Mouse (Mus musculus): ENCODE measurements at regions not wholly inside any gene's neighbourhood (a gene's known extent, or its start where the extent isn't known, plus 50 kb on each side); places are given as distances from the start of the nearest gene placed in this dataset.

DNA sequence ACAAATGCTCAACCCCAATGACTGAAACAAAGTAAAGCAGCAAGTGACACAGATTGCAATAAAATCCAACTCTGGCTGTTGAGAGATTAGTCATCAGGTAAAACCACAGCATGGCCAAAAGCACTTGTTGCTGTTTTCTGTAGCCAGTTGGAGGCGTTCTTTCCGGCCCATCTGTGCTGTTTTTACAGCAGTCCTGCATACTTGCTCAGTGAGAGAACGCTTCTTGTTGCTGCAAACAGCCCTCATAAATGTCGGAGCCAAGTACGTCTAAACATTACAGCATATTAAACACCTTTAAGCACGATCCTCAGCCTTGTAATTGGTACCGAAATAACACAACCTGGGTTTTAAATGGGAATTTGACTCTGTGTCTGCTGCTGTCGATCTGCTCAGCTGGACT, 65.6 kb upstream of the Hs3st3a1 start:
- DNase-seq = no peak

DNA sequence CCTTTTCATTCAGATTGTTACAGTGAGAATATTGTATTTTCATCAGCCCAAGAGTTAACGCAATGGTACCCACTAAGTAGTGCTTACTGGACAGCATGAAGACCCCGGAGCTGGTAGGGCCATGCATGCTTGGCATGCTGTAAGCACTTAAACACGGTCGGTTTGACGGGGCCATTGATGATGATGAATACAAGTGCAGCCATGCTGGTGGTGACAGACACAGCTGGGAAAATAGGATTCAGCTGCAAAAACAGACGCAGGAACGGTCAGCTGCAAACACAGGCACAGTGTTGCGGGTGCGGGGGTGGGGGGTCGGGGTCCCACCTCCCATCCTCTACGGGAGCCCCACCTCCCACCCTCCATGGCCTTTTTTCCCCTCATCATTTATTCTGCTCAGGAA, 99.7 kb upstream of the Hs3st3a1 start:
- no peak for DNase-seq

- no peak for DNase-seq
Observed at GRCm38 (mm10) chr11:64332406-64332805, 102.7 kb upstream of the Hs3st3a1 start.

DNA sequence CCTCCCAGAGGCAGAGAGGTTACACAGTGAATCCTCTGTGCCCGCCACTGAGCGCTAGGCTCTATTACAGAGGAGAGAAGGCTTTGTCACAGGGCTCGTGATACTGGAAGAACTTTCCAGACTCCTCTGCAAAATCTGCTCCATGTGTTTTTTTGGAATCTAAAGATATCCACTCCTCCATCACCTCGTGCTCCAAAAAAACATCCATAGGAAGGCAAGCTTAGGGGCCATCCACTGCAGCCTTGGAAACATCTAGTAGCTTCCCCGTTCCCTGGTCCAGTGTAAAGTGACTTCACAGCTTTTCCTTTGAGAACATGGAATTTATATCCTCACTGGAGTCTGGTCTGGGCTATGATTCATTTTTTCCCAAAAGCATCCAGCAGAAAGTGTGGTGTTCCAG, 103.3 kb upstream of the Hs3st3a1 start:
- no peak for DNase-seq

GRCm38 (mm10) chr11:64329129-64329528, 106.0 kb upstream of the Hs3st3a1 start:
- DNase-seq = no peak

DNA sequence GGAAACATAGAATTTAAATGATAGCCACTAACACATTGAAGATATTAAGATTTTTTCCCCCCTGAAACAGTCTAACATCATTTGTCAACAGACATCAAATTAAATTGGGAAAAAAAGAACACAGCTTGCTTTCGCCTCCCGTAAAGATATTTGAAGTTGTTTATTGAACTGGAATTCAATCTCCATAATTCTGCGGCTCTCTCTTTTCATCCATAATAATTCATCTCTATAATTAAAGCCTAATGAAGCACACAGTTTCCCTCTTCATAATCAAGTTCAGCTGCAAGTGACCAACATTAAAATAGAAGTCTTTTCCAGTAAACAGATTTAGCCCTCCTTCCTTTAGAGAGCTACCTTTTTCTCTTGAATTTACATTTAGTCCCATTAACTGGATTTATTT, 107.4 kb upstream of the Hs3st3a1 start:
- no peak for DNase-seq

DNA sequence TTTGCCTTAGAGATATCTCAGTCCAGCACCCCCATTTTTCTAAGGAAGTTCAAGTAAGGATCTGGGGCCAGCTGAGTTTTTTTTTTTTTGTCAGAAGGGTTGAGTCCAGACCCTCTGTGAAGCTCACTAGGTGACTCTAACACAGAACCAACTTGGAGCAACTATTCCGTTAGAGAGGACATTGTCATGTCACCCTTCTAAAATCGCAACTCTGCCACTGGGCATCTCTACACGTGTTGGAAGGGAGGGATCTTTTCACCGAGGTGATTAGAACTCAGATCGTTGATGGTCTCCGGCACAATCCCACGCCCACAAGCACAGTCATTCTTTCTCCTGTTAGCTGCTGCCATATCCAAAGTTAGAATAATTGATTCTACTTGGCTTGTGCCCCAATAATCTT, 108.5 kb upstream of the Hs3st3a1 start:
- DNase-seq = no peak

DNA sequence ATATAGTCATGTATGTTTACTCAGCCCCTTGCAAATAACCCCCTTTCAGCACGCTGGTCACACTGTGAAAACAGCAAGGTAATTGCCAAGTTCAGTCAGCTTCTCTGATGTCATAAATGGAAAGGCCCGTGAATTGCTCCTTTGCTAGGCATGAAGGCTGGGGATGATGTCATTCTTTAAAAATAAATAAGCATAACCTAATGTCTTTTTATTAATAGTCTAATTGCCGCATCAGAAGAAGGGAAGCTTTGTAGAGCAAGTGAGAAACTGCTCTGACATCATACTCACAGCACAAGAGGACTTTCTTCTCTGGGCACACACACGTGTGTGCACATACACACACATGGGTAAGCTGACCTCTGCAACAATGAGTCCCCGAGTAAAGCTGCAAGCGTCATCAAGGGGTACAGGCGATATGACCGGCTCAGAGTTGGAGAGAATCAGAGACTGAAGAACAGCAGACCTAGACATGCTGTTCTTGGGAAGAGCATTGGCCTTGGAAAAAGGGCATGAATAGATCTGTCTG, 113.2 kb upstream of the Hs3st3a1 start:
- DNase-seq = no peak

- no peak for DNase-seq
Observed at GRCm38 (mm10) chr11:64317458-64317857, 117.7 kb upstream of the Hs3st3a1 start.

- DNase-seq = peak; percentile 2
Observed at GRCm38 (mm10) chr11:64314997-64315396, 120.1 kb upstream of the Hs3st3a1 start.

GRCm38 (mm10) chr11:64313241-64313640, 121.9 kb upstream of the Hs3st3a1 start:
- no peak for DNase-seq

DNA sequence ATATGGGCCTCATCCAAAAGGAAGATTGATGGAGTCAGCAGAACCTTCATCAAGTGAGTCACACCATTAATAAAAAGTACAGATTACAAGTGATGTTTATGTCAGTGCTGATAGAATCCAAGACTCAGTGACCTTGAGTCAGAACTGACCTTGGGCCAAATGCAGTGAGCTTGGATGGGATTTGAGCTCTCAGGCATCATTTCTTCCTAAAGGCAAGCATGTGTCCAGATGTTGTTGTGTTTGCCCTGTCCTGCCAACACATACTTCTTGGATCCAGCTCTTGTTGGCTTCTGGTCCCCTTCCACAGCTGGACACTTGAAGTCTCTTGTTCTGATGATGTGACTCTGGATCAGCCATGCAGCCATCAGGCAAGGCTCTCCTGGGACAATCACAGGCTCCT, 125.3 kb upstream of the Hs3st3a1 start:
- no peak for DNase-seq

GRCm38 (mm10) chr11:64297825-64298224, 137.3 kb upstream of the Hs3st3a1 start:
- DNase-seq = no peak

GRCm38 (mm10) chr11:64288236-64288635, 146.9 kb upstream of the Hs3st3a1 start:
- DNase-seq = no peak

- no peak for DNase-seq
Observed at GRCm38 (mm10) chr11:64287499-64287898, 147.6 kb upstream of the Hs3st3a1 start.

DNA sequence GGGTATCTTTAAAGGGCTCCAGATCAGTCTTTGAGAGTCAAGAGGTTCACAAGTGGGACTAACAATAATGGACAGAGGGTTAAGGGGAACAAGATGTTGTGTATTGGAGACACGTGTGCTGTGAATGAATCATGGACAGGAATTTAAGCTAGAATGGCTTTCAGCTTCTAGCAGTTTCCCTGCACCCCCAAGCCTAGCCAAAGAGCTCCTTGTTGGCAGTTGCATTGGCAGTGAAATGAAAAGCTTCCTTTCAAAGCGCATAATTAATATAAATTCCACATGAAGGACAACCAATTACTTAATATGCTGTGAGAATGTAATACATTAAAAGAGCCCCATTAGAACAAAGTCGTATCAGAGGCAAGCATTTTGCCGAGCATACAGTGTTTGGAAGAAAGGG, 153.4 kb upstream of the Hs3st3a1 start:
- DNase-seq = no peak

DNA sequence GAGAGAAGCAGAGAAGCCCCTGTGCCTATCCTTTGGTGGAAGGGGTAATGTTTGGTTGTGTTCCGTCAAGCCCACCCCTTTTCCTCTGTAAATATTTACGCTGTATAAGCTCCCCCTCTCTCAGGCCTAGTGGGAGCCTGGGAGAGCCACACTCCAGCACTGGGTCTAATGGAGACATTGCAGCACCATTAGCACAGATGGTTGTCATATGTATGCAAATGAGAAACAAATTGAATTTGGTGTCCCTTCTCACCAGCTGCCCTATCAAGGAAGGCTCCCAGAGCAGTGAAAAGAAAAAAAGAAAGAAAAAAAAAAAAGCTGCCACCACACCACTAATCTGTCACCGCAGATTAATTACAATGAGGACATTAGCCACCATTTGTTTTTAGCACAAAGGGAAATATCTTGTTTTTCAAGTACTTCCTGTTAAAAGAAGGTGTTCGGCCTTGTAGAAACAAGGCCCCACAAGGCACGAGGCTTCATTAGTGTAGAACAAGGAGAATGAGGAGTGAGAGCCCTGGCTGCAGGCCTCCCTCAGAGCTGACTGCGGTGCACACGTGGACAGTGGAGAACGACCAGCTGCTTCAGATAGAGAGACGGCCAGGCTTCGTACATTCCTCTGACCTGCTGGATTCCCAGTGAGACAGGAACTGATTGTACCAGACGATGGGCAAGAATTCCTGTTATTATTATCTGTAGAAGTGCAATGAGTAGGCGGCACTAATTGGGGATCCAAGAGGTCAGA, 156.7 kb upstream of the Hs3st3a1 start:
- no peak for DNase-seq

DNA sequence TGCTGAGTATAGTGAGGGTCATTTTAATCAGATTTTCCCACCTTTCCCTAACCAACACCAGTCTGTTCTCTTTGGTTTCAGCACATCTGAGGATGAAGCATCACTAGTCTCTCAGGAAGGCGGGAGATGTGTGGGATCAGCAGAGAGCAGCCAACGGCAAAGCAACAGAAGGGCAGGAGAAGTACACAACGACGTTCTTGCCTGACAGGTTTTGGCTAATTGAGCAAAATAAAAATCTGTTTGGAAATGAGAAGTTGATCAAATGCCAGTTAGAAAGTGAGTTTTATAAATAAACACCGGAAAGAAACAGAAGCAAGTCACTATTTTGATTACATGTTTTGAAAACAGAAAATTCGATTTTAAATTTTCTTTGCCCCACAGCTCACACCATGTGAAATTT, 161.4 kb upstream of the Hs3st3a1 start:
- DNase-seq = no peak

DNA sequence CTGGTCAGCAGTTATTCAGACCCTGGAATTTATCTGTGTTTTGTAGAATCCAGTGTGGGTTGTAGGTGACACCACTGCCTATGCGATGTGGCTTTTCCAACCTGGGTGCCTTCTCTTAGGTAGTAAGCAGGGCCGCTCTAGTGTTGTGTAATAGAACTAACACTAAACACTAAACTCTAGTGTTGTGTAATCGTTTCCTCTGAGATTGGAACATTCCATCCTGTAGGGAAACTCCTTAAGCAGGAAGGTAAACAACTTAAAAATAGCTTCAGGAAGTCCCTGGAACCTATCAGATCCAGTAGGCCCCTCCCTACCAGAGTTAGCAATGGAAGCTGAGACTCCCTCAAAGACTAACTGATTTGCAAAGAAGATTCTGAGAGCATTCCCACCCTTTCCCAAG, 161.9 kb upstream of the Hs3st3a1 start:
- no peak for DNase-seq

DNA sequence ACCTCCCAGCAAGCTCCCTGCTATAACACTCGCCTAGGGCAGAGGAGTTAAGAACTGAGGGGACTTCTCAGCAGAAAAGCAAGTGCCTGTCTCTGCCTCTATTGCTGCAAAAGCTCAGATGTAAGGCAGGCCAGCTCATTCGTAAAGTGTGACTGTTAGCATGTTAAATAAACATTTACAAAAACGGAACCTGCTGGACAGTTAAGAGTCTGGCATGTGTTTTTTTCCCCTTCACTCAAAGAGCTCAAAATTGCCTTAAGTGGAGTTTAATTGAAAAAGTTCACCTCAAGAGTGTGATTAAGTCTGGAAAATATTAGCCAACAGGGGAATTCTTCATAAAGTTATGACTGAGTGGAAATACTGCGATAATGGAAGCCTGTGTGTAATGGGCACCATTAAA, 167.0 kb upstream of the Hs3st3a1 start:
- DNase-seq = no peak

DNA sequence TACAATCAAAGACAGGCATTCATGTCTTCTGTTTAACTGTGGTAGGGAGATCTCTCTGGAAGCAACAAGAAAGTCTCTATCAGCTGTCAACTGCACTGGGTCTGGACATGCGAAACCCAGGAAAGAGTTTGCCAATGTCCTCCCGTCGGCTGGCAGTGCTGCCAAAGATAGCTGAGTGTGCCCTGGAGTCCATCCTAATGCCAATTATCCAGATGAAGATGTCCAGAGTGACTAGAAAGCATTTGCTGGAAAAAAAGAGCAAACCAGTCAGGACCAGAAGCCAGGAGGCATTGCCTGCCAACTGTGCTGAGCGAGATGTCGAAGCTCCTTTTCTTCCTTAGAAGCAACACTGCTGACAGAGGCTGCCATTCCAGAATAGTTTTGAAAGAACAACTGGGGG, 167.6 kb upstream of the Hs3st3a1 start:
- no peak for DNase-seq

- no peak for DNase-seq
Observed at GRCm38 (mm10) chr11:64253517-64254385, 174.5 kb upstream of the Cox10 start.

DNA sequence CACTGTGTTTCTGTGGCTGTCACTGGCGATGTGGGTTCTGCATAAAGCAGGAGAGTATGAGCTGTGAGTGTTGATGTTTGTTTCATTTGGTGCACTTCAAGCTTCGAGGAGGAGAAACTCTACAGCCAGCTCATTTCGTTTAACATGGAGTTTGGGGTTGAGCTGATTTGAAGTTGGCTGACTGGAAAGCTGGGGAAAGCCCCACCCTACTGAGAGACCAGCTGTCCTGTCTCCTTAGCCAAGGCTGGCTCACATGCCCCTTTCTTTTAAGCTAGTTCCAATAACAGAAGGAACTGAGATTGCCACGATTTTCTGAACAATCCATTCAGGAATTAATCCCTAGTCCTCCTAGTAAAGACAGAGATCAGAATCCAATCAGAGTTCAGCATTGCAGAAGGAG, 157.6 kb upstream of the Cox10 start:
- no peak for DNase-seq

- no peak for DNase-seq
Observed at GRCm38 (mm10) chr11:64230071-64230470, 150.8 kb upstream of the Cox10 start.
